Mouse (Mus musculus) liver, embryonic 15.5 days (tissue): ENCODE measurements around the gene March4. TPM values are rescaled to one million over a fixed set of nuclear protein-coding genes. Genes with fewer than 3 reads are reported as not detected.

ENCODE experiments used
- ATAC-seq: fragments of 200-750 bp; cut with Nextera tagmentation; 2 replicates; pipeline ENCODE4 v1.8.0; 2017; ENCODE audit warnings: moderate number of reproducible peaks, mild to moderate bottlenecking, moderate library complexity; ENCODE audit not compliant: insufficient read depth
- H3K27ac ChIP-seq: fragments of 300-500 bp; sonication (generic); replicated peaks from 2 replicates; pipeline ENCODE4 v1.5.1; 2015; ENCODE audit warnings: mild to moderate bottlenecking, inconsistent platforms
- H3K27me3 ChIP-seq: fragments of 300-500 bp; sonication (generic); 2 replicates; pipeline ENCODE4 v1.6.1; 2015; ENCODE audit warnings: mild to moderate bottlenecking, inconsistent platforms
- H3K36me3 ChIP-seq: fragments of 300-500 bp; sonication (generic); replicated peaks from 2 replicates; pipeline ENCODE4 v1.6.1; 2015; ENCODE audit warnings: moderate library complexity, mild to moderate bottlenecking, inconsistent platforms
- H3K4me1 ChIP-seq: fragments of 300-500 bp; sonication (generic); replicated peaks from 2 replicates; pipeline ENCODE4 v1.6.1; 2015; ENCODE audit warnings: inconsistent platforms
- H3K4me2 ChIP-seq: fragments of 300-500 bp; sonication (generic); 2 replicates; pipeline ENCODE4 v1.6.1; 2015; ENCODE audit warnings: moderate library complexity, mild to moderate bottlenecking, inconsistent platforms
- H3K4me3 ChIP-seq: fragments of 300-500 bp; sonication (generic); replicated peaks from 2 replicates; pipeline ENCODE4 v1.5.1; 2015; ENCODE audit warnings: mild to moderate bottlenecking, inconsistent platforms
- H3K9ac ChIP-seq: fragments of 300-500 bp; sonication (generic); 2 replicates; pipeline ENCODE4 v1.6.1; 2015; ENCODE audit warnings: moderate library complexity, mild to moderate bottlenecking, inconsistent platforms
- H3K9me3 ChIP-seq: fragments of 300-500 bp; sonication (generic); replicated peaks from 2 replicates; pipeline ENCODE4 v1.6.1; 2016; ENCODE audit warnings: inconsistent platforms
- WGBS: fragments of 180-500 bp; shearing (Covaris S2); methylation state at CpG from one replicate; pipeline ENCODE4 v1.1.7; 2015; ENCODE audit warnings: mixed read lengths; ENCODE audit not compliant: insufficient replicate concordance; 5-methylcytosine and 5-hydroxymethylcytosine counted together
- polyA plus RNA-seq: library from polyadenylated mRNA; unstranded; fragments of >200 nt; fragmentation: Nextera tagmentation; extraction: Ambion mirVana; gene quantifications from 2 replicates; pipeline ENCODE4 v1.2.1, GENCODE M21; 2015

March4 gene
- polyA plus RNA-seq, 1 experiment from 2014 or later, result not detected

DNA sequence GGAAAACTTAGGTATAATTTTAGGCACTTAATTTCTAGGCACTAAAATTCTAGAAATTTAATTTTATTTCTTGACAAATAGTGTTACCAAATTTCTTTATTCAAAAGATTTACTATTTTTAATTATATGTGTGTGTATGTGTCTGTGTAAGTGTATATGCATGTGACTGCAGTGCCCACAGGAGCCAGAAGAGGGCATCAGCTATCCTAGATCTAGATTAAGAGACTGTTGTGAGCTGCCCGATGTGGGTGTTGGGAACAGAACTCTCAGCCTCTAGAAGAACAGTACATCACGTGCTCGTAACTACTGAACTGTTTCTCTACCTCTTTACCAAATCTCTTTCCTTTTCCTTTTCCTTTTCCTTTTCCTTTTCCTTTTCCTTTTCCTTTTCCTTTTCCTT is 156.2 kb downstream of the March4 start:
- H3K27ac ChIP-seq, result no peak overlapping the region
- 84% methylated on average over 3 of the region's 3 CpGs for WGBS
- no peak overlapping the region for H3K9ac ChIP-seq
- H3K4me3 ChIP-seq, result no peak overlapping the region
- no peaks in the 10 kb centered on the region for H3K4me1 ChIP-seq
- no peaks in the 10 kb centered on the region for H3K9me3 ChIP-seq
- no peaks in the 10 kb centered on the region; the same call in none of the 2 replicates for H3K36me3 ChIP-seq
- ATAC-seq, result no peak
- no peak overlapping the region for H3K4me2 ChIP-seq
- H3K27me3 ChIP-seq, result no peaks in the 10 kb centered on the region

DNA sequence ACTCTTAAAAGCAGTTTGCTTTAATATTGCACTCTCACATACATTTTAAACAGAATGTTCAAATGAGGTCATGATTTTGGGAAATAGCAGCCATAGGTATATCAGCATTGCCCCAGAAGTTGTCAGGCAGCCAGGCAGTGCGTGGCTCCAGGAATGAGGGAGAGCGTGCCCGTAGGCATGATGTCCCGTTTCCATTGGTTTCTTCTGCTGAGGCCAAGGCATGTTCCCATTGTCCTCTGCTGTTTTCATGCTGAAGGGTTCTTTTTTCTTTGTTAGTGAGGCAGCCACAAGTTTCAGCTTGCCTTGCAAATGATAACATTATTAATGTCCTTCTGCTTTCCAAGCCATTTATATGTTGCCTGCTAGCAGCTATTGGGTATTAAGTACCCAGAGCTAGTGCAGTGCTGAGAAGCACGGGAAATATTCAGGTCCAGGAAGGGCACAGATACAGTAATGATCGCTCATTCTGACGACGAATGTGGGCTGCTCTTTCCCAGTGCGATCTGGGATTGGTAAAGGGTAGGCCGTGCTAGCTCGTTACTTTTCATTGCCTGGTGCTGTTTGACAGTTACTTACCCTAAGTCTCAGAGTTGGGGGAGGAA is 156.9 kb downstream of the March4 start:
- no peak overlapping the region for H3K9ac ChIP-seq
- no peaks in the 10 kb centered on the region; the same call in 1 of the 2 replicates for H3K36me3 ChIP-seq
- H3K27me3 ChIP-seq, result no peaks in the 10 kb centered on the region
- no peak overlapping the region for H3K27ac ChIP-seq
- H3K4me1 ChIP-seq, result no peaks in the 10 kb centered on the region
- ATAC-seq, result no peak
- 81% methylated on average over 11 of the region's 11 CpGs for WGBS
- H3K9me3 ChIP-seq, result no peaks in the 10 kb centered on the region
- no peak overlapping the region for H3K4me2 ChIP-seq
- H3K4me3 ChIP-seq, result no peak overlapping the region

DNA sequence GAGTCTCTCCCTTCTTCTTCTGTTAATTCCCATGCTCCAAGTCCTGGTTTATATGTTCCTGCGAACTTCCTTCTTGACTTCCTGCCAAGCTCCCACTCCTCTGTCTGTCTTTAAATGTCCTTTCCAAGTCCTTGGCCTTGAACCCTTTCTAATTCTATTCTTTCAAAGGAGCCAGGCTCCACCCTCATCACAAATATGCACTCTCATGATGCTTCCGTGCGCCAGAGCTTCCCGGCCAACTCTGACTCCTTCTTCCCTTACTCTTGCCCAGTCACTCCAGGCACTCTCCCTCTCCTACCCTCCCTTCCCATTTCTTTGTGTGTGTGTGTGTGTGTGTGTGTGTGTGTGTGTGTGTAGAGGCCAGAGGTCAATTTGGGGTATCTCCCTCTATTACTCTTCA is 158.6 kb downstream of the March4 start:
- Histone ChIP-seq H3K27ac (no peak overlapping the region), H3K36me3 (no peaks in the 10 kb centered on the region), H3K4me1 (no peaks in the 10 kb centered on the region), H3K27me3 (no peaks in the 10 kb centered on the region), H3K9ac (no peak overlapping the region), H3K4me2 (no peak overlapping the region), H3K9me3 (no peaks in the 10 kb centered on the region), H3K4me3 (no peak overlapping the region)
- WGBS, result 72% methylated on average over 4 of the region's 4 CpGs
- no peak for ATAC-seq

Other genes with a start within 250 kb of the March4 start
- gene Xrcc5, start 229.5 kb downstream of the March4 start, polyA plus RNA-seq, result 14.8 and 15.8 TPM in 2 replicates
- gene Smarcal1, start 46.3 kb upstream of the March4 start, polyA plus RNA-seq, result 7.3 and 8.8 TPM in 2 replicates
- not detected in 2 replicates for gene Ankar, start 163.6 kb upstream of the March4 start, polyA plus RNA-seq
- gene Rpl37a, start 174.4 kb upstream of the March4 start, polyA plus RNA-seq, result 659 and 813 TPM in 2 replicates